Mouse (Mus musculus) mature B cell (primary cell): Measurements from ENCODE around the gene Sgsh.

ENCODE experiments used
- in situ Hi-C: fragments of 300-500 bp; cut with MboI; formaldehyde crosslinking; loops from 2 replicates; pipeline ENCODE4 v1.14.3; 2019

Gene Sgsh

DNA sequence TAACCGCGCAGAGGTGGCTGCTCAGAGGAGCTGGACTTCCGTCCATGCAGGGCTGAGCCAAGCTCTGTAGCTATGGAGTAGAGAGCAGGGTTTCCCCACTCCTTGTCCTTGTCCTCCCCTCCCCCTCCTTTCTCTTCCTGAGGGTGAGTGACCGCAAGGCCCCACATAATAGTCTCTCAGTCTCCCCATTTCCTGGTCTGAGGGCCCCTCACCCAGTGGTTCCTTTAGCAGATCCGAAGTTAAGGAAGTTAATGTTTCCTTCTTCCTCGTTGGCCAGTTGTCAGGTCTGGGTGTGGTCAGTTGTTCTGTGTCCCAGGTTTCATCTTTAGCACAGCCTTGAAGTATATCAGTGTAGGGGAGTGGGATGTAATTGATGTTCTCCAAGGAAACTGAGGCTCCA lies 20.1 kb upstream of the Sgsh start:
- in situ Hi-C loops = no loop called here

DNA sequence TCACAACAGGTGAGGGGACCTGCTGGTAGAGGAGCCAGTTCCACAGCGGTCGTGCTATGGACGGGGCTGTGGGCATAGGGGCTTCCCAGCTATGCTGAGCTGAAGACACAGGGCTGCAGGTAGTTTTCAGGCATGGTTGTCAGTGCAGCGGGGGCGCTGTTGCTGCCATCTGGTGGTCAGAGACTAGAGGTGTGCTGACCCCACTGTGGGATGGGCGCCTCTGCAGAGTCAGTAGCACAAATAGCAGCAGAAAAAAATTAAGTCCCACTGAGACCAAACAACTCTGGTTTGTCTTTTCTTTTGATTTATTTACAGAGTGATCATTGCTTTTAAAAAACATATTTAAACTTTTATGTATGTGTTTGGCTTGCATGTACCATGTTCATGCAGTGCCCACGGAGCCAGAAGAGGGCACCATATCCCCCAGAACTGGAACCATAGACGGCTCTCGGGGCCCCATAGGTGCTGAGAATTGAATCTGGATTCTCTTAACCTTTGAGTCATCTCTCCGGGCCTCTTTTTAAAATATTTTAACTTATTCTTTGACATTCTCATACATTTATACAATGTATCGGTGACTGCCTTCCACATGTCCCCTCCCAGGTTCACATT lies 8.3 kb upstream of the Sgsh start:
- in situ Hi-C loops = no loop called here

DNA sequence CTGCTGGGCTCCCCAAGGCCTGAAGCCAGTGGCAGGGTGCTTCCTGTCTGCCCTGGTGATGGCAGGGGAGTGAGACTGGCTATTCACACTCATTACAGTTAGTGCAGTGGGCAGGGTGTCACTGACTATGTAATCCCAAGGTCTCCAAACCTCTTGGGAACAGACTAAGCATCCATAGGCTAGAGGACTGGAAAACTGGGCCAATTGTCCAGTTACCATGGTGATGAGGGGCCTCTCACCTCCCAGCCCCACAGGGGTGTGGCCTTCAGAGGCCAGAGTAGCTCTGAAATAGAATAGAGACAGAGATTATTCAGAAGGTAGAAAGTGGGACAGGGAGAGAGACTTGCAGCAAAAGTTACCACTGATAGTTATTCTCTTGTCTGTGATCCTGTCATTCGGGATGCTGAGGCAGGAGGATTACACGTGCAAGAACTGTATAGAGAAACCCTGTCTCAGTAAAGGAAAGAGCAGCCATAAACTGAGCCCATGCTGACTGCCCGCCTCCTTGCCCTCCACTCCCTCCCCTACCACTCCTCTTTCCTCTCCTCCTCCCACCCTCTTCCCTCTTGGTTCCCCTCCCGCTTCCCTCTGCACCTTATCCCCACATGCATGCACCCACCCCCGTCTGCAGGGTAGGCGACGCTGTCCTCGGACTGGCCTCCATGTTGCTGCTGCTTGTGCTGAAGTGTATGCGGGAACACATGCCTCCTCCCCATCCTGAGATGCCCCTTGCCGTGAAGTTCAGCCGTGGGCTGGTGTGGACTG lies 7.6 kb upstream of the Sgsh start:
- in situ Hi-C loops = no loop called here

DNA sequence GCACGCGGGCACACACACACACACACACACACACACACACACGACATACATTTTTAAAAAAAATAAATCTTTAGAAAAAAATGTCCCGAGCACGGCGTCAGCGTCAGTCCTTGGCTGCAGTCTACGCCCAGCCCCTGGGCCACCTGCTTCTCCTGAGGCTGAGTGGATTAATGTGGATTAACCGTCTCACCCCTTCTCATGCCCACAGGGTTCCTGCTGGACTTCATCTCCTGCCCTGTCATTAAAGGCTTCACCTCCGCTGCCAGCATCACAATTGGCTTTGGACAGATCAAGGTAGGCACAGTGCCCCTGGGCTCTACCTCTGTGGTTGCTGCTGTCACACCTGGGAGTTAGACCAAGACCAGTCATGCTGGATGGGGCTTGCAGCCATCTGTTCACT lies 3.8 kb upstream of the Sgsh start:
- in situ Hi-C loops = no loop called here

DNA sequence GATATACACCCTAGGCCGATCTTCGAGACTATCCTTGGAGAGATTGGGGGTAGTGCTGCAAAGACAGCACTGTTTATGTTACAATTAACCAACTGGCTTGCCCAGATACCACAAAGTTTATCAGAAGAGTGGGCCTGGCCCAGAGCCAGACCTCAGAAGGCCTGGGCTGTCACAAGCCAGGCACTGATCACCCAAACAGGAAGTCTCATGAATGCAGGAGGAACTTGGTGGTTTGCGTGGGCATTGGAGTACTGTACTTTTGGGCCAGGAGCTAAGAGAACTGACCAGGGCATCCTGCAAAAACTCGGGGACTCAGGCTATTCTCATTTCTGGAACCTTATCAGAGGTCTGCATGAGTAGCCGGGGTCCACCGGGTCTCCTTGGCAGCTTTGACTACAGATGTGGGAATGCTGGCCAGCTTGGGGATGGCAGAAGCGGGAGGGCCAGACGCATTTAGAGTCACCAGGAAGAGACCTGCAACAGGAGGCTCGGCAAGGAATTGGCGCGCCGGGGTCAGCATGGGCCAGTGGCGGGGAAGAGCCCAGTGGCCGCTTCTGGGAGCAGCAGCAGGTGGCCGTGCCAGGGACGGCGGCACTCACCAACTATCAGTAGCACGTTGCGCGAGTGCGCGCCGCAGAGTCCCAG lies 416 bp downstream of the Sgsh start:
- in situ Hi-C loops = no loop called here

DNA sequence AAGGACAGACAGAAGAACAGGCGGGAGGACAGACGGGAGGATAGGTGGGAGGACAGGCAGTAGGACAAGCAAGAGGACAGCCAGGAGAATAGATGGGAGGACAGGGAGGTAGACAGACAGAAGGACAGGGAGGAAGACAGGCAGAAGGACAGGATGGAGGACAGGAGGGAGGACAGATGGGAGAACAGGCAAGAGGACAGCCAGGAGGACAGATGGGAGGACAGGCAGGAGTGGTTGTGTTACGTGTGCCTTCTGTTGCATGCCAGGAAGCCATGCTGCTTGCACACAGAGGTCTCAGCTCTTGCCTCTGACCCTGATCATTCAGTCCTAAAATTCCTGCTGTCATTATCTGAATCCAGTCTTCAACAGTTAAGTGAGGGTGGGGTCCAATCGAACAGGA lies 1.4 kb downstream of the Sgsh start:
- in situ Hi-C loops = no loop called here

DNA sequence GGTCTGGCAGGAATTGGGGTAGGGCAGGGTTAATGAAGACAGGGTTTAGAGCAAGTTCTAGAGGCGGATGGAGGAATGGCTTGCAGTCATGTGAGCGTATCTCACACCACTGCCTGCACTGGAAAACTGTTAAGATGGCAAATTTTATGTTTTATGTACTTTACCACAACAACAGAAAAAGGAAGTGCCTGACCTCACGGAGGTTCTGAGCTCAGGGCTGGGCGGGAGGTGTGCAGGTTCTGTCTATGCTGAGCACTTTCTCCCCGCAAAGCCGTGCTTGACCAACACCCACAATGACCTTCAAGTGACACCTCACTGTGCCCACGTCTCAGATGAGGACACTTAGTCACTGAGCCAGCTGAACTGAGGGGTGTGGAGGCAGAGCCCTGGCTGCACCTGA lies 3.2 kb downstream of the Sgsh start:
- in situ Hi-C loops = no loop called here

DNA sequence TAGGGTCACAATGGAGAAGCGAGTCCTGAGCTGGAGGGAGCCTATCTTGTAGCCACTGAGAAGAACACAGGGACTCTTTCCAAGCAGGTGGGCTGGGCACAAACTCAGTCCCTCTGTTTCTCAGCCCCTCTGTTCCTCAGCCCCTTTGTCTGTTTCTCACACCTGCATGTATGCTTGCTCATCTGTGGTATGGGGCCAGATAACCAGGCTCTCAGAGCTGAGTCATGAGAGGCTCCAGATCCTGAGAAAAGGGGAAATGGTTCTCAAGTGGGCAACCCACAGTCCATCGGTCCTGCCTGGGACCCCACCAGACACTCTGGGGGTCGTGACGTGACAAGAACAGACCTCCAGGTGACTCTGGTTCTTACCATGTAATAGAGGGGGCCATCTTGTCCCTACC lies 8.2 kb downstream of the Sgsh start:
- in situ Hi-C loops = no loop called here

DNA sequence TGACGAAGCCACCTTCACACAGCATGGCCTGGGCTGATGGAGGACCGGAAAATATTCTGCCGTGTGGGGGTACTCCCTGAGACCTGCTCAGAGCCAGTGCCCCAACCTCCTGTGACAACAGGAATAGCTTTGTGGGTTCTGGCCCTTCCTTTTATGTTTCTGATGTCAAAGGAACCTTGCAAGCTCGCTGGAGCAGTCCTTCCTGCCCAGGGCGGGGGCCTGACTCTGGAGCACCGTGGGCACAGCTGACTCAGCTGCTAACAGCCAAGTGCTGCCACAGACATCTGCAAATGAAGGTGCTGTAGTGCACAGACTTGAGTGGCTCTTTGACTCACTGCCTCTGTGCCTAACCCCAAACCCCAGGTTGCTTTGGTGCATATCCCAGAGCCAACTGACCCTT lies 10.5 kb downstream of the Sgsh start:
- in situ Hi-C loops = no loop called here

DNA sequence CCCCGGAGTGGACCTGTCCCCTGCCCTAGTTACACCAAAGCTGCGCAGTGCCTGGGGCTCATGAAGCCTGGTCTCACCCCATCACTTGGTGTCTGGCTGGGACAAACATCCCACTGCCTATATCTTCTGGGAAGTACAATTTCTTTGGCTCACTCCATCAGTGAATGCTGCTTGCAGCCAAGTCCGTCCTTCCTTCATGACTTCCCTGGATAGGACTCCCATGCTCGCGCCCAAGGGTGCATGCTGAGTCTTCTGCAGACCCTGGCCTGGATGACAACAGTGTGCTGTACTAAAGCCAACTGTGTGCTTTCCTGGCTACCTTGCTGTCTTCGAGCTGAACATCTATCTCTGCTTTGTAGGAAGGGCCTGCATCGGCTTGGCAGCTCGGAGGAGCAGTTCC lies 11.2 kb downstream of the Sgsh start:
- in situ Hi-C loops = no loop called here

DNA sequence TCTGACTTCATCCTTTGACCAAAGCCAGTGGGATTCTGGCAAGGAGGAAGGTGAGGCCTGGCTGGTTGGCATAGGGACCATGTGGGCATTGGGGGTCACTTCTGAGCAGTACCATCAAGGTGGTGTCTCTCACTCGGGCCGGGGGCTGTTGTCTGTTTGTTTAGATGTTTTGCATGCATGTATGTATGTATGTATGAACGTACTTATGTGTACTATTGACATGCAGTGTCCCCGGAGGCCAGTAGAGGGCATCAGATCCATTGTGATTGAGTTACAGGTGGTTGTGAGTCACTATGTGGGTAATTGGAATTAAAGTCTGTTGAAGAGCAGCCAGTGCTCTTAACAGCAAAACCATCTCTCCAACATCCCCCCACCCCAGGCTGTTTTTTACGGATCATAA lies 15.7 kb downstream of the Sgsh start:
- in situ Hi-C loops = no loop called here

DNA sequence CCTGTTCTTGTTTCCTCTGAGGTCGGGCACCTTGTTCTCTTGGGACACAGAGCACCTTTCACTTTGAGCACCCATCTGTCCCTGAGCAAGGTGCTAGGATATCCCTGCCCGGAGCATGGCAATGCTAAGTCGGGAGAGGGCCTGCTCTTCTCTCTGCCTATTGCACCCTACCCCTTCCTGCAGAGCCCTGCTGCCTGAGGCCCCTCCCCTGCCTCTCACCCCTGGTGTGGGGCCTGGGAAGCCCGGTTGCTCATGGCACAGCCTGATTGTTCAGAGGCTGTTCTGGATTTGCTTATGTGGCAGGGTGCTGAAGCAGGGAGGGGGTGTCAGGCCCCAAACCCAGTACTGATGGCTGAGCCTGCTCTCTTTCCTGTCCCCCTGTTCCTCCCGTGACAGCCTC lies 16.2 kb downstream of the Sgsh start:
- in situ Hi-C loops = no loop called here

DNA sequence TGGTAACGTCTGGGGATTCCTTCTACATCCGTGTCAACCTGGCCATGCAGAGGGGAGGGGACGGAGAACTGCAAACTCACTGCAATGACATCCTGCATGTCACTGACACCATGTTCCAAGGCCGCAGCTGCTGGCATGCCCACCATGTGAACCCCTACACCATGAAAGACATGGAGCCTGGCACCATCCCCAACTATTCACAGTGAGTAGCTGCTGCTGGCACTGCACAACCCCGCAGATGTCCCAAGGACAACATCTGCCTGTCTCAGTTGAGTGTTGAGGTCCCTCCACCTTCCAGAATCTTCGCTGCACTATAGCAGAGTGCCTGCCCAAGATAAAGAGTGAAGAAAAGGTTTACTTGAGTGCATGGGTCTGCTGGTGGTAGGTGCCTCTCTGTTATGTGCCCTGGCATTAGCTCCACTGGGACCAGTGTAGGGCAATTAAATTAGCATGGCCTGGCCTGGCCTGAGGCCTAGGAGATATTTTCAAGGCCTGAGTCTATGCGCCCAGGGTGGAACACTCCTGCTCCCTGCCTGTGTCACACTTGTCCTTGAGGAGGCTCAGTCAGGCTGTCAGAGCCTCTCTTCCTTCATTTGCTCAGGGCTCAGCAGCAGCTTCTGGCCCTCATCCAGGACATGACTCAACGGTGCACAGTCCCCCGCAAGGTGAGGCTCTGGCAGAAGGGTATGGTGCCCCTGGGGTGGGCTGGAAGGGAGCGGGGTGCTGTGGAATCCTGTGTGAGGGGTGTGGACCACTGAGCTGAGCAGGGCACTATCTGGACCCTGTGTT lies 16.9 kb downstream of the Sgsh start:
- in situ Hi-C loops = no loop called here

DNA sequence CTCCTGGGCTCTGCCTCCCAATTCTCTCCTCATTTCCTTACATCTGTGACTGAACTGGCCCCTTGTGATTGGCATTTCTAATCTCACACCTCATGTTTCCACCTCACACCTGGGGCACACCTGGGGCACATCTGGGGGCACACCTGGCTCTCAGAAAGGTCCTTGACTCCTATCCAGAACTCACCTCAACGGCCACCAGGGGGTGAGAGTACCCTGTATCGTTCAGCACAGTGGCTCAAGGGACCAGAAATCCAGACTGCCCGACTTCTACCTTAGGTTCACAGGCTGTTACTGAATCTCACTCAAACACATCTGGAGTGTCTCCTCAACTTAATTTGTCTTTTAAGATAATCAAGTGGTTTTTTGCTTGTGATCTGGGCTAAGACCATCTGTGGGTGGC lies 23.4 kb downstream of the Sgsh start:
- in situ Hi-C loops = no loop called here

DNA sequence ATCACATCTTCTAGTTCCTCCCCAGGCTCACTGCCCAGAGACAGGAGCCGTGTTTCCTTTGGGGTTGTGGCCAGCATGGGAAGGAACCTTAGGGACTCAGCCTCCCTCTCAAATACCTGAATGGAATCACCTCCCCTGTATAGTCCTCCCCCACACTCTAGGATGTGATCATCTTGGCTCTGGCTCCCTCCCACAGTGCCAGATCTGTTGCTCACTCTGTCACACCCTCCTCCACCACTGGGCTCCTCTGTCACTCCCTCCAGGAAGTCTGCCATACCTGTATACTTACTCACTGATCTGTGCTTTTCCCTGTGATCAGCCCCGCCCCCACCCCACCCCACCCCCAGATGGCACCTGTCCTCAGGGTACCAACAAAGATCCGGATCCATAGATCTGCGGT lies 24.7 kb downstream of the Sgsh start:
- in situ Hi-C loops = no loop called here

DNA sequence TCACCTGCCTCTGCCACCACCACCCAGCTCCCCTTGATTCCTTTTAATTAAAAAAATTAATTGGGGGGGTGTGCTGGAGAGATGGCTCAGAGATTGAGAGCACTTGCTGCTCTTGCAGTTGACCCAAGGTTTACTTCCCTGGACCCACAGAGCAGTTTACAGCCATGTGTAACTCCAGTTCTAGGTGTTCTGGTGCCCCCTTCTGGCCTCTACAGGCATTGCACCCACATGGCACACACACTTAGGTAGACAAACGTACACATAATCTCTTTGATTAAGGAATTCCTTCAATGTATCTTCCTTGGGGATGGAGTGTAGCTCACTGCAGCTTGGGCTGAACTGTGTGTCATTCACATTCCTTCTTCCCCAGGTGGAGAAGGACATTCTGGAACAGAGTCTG lies 30.3 kb downstream of the Sgsh start:
- in situ Hi-C loops = no loop called here

DNA sequence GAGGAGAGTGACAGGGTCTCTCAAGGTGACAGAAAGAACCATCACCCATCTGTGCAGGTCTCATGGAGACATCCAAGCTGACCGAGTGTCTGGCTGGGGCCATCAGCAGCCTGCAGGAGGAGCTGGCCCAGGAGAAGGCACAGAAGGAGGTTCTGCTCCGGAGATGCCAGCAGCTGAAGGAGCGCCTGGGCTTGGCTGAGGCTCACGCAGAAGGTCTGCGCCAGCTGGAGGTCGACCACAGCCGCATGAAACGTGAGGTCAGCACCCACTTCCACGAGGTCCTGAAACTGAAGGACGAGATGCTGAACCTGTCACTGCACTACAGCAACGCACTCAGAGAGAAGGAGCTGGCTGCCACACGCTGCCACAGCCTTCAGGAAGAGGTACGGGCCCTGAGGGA lies 32.8 kb downstream of the Sgsh start:
- in situ Hi-C loops = no loop called here

DNA sequence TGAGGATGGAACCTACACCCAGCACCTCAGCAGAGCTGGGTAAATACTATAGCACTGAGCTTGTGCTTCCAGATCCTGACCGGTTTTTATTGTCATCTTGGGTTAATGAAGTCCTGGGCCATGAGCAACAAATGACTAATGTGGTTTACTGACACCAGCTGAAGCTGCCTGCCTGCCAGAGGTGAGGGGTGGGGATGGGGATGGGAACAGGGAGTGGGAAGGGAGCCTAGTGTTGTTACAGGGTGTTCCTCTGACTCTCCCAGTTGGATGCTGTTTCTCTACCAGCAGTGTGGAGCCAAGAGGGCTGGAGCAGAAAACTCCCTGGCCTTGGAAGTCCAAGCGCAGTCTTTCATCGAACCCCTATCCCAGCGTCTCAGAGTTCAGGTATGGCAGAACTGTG lies 38.6 kb downstream of the Sgsh start:
- in situ Hi-C loops = no loop called here

DNA sequence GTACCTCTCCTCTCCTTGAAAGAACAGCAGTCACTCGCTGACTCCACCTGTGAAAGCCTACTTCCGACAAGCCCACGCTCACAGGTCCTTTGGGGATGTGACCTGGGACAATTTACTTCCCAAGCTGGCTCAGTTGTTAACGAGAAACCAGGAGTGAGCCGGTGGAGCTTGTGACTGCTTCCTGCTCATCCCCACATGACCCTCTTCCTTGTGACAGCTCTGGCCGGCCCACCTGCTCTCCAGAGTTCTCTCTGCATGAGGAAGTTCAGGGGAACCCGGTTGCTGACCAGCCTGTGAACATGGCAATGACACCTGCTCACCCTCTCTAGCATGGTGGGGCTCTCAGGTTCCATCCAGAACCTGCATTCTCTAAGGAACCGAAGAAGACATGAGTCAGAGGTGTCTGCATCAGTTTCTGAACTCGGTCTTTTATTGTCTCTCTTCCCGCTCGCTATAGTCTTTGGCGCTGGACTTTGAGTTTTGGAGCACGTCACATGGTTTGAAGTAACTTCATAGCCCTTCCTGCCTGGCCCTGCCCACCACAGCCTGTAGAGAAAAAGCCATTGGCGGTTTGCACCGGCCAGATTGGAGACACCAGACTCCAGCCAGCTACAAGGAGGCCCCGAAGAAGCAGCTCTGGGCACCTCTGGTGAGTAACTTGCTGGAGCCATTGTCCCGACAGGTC lies 40.9 kb downstream of the Sgsh start:
- in situ Hi-C loops = no loop called here

DNA sequence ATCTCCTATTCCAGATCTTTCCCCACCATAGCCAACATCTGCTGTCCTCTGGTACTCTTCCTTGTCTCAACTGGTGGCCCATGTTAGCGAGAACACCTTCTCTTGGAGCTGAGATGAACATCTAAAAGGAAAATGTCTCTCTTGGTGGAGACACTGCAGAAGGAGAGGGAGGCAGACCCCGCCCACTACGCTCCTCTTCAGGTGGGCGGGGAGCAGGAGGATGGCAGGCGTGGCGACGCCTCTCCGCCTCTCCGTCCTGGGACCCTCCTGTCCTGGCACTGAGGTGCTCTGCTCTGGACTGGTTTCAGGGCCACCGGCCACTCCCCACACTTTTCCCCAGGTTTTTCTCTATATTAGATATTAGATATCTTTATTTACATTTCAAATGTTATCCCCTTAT lies 44.7 kb downstream of the Sgsh start:
- in situ Hi-C loops = no loop called here

DNA sequence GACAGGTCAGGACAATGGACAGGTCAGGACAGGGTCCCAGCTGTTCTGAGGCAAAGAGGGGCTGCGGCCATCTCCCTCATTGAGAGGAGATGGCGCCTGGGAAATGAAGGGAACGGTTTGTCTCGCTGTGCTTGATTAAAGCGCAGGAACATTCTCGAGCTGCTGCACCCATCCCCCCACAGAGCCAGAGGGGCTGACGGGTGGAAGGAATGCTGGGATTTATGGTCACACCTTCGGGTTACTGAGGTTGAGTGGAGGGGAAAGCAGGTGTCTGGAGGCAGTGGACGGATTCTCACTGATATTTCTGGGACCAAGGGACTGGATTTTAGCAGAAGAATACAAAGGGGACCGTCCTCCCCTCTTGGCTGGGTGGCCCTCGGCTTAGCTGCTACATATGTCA lies 47.4 kb downstream of the Sgsh start:
- in situ Hi-C loops = no loop called here

DNA sequence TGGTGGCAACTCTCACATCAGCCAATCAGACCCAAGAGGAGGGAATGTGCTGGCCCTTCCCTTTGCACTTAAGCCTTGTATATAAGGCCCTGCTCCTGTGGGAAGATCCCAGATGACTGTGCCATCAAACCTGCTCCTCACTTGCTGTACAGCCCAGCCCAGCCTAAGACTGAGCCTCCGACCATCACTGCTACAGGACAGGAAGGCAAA lies 47.8 kb downstream of the Sgsh start, which contains the start of gene Card14:
Card14 (plus strand) TSS at position 111 of the 210 bp plus-strand sequence.
- in situ Hi-C loops = no loop called here
